Mouse (Mus musculus): ENCODE measurements at regions not wholly inside any gene's neighbourhood (a gene's known extent, or its start where the extent isn't known, plus 50 kb on each side); places are given as distances from the start of the nearest gene placed in this dataset.

GRCm38 (mm10) chr5:96941087-96941468 is 56.4 kb upstream of the Bmp2k start:
- no peak overlapping the region for H3K4me2 ChIP-seq (ENCODE audit: low read length)
- H3K36me3 ChIP-seq (ENCODE audit: control insufficient read depth, insufficient read depth, low read length), result no peaks in the 10 kb centered on the region
- no peak overlapping the region for H3K27ac ChIP-seq (ENCODE audit: low read depth, low read length)
- no peak overlapping the region for H3K9ac ChIP-seq (ENCODE audit: low read length)
- no peaks in the 10 kb centered on the region for H3K4me1 ChIP-seq (ENCODE audit: control insufficient read depth, insufficient read depth, low read length)
- H3K4me3 ChIP-seq (ENCODE audit: low read depth, low read length), result no peak overlapping the region
- WGBS, result 56% methylated on average over 7 of the region's 7 CpGs
- H3K27me3 ChIP-seq (replicated peaks; ENCODE audit: control insufficient read depth, insufficient read depth, low read length), result no peaks in the 10 kb centered on the region
- DNase-seq (ENCODE audit: low spot score) (peak; percentile 53), ATAC-seq (peak; percentile 57)
- H3K9me3 ChIP-seq (replicated peaks; ENCODE audit: control insufficient read depth, low read length), result no peaks in the 10 kb centered on the region

- Histone ChIP-seq H3K9me3 (replicated peaks; ENCODE audit: control insufficient read depth, low read length) (no peaks in the 10 kb centered on the region), H3K4me1 (ENCODE audit: control insufficient read depth, insufficient read depth, low read length) (no peaks in the 10 kb centered on the region), H3K27me3 (replicated peaks; ENCODE audit: control insufficient read depth, insufficient read depth, low read length) (no peaks in the 10 kb centered on the region), H3K36me3 (ENCODE audit: control insufficient read depth, insufficient read depth, low read length) (no peaks in the 10 kb centered on the region), H3K4me3 (ENCODE audit: low read depth, low read length) (no peak overlapping the region), H3K9ac (ENCODE audit: low read length) (no peak overlapping the region), H3K4me2 (ENCODE audit: low read length) (no peak overlapping the region), H3K27ac (ENCODE audit: low read depth, low read length) (no peak overlapping the region)
- ATAC-seq (peak; percentile 46; the same call in 1 of the 2 replicates), DNase-seq (ENCODE audit: low spot score) (no peak)
- 87% methylated on average over 2 of the region's 2 CpGs for WGBS
Measured at GRCm38 (mm10) chr5:96941518-96941917, 56.0 kb upstream of the Bmp2k start.

Data from forebrain, embryonic 14.5 days (tissue).